Comparison of ENCODE assay signal across 15 mouse cellular contexts in genomic region chr2:153510136-153510535, GRCm38 (mm10). TPM values are rescaled to one million over a fixed set of nuclear protein-coding genes. Genes with fewer than 3 reads are reported as not detected.
DNase-seq lines count a peak whose midpoint lies in the region; ATAC-seq and TF ChIP-seq lines count a peak whose summit lies in the region.
"Had no signal": no experiment of that assay in that cellular context is flagged by ENCODE, and none has a peak within 500 bp of the region (broad histone marks: within the 10 kb centered on the region; RNA-seq: fewer than 3 reads in every experiment).

No protein-coding gene starts in this region.

- H3K27me3 ChIP-seq in forebrain, embryonic 13.5 days: no peaks in the 10 kb centered on the region
- no peaks in the 10 kb centered on the region for H3K27me3 ChIP-seq in forebrain, embryonic 11.5 days (ENCODE audit: control insufficient read depth, insufficient read depth, low read length)
- H3K27me3 ChIP-seq in midbrain, embryonic 10.5 days (ENCODE audit: low read depth, poor library complexity, severe bottlenecking): peaks cover 46% of the 10 kb centered on the region
- H3K27me3 ChIP-seq in midbrain, postnatal 0 days (ENCODE audit: insufficient read depth, low read length): no peaks in the 10 kb centered on the region
- peaks cover 4% of the 10 kb centered on the region; the same call in 1 of the 2 replicates for H3K27me3 ChIP-seq in hindbrain, embryonic 11.5 days (ENCODE audit: control insufficient read depth, insufficient read depth, low read length)
- H3K27me3 ChIP-seq in thymus, adult 2 months (ENCODE audit: control insufficient read depth, insufficient read depth, low read length): no peaks in the 10 kb centered on the region
- H3K27me3 ChIP-seq: heart, embryonic 15.5 days; limb, embryonic 15.5 days had no signal

- TF ChIP-seq POLR2A in olfactory bulb, adult 2 months (IDR thresholded peaks at IDR 0.05; ENCODE audit: insufficient read depth, low read depth, low read length): no peak
- no peak for TF ChIP-seq POLR2A in thymus, adult 2 months (IDR thresholded peaks at IDR 0.05; ENCODE audit: control insufficient read depth, extremely low read depth, insufficient read depth, low read length, poor library complexity)

- H3K36me3 ChIP-seq in forebrain, embryonic 13.5 days (ENCODE audit: poor library complexity, severe bottlenecking): no peaks in the 10 kb centered on the region
- no peaks in the 10 kb centered on the region for H3K36me3 ChIP-seq in forebrain, embryonic 11.5 days (ENCODE audit: control insufficient read depth, insufficient read depth, low read length)
- H3K36me3 ChIP-seq in midbrain, embryonic 10.5 days: no peaks in the 10 kb centered on the region
- no peaks in the 10 kb centered on the region for H3K36me3 ChIP-seq in midbrain, postnatal 0 days (ENCODE audit: insufficient read depth, low read length)
- H3K36me3 ChIP-seq in hindbrain, embryonic 11.5 days (ENCODE audit: control insufficient read depth, insufficient read depth, low read length): no peaks in the 10 kb centered on the region
- H3K36me3 ChIP-seq in thymus, adult 2 months (ENCODE audit: control insufficient read depth, insufficient read depth, low read length): no peaks in the 10 kb centered on the region
- H3K36me3 ChIP-seq: heart, embryonic 15.5 days; limb, embryonic 15.5 days had no signal

- H3K4me2 ChIP-seq in forebrain, embryonic 13.5 days: no peak overlapping the region
- H3K4me2 ChIP-seq in forebrain, embryonic 11.5 days (ENCODE audit: low read depth, low read length, severe bottlenecking): no peak overlapping the region
- no peak overlapping the region for H3K4me2 ChIP-seq in midbrain, postnatal 0 days (ENCODE audit: low read depth, low read length, poor library complexity, severe bottlenecking)
- no peak overlapping the region for H3K4me2 ChIP-seq in hindbrain, embryonic 11.5 days (replicated peaks; ENCODE audit: low read depth, low read length)
- H3K4me2 ChIP-seq: heart, embryonic 15.5 days; limb, embryonic 15.5 days had no signal

- H3K27ac ChIP-seq in forebrain, embryonic 13.5 days: peak overlapping the region; percentile 76; the same call in 1 of the 2 replicates
- H3K27ac ChIP-seq in forebrain, embryonic 11.5 days (ENCODE audit: low read depth, low read length): no peak overlapping the region
- H3K27ac ChIP-seq in midbrain, embryonic 10.5 days (replicated peaks): peak overlapping the region; percentile 78; the same call in 1 of the 2 replicates
- H3K27ac ChIP-seq in midbrain, postnatal 0 days (ENCODE audit: low read depth, low read length): no peak overlapping the region
- H3K27ac ChIP-seq in hindbrain, embryonic 11.5 days (ENCODE audit: low read depth, low read length): peak overlapping the region; percentile 75; the same call in 1 of the 2 replicates
- peak overlapping the region; percentile 66 for H3K27ac ChIP-seq in olfactory bulb, adult 2 months (ENCODE audit: insufficient read depth, low read depth, low read length)
- no peak overlapping the region for H3K27ac ChIP-seq in thymus, adult 2 months (ENCODE audit: control insufficient read depth, insufficient read depth, low read length)
- H3K27ac ChIP-seq: limb, embryonic 15.5 days; stomach, postnatal 0 days had no signal

- peaks cover 45% of the 10 kb centered on the region for H3K4me1 ChIP-seq in forebrain, embryonic 13.5 days
- peaks cover 23% of the 10 kb centered on the region for H3K4me1 ChIP-seq in forebrain, embryonic 11.5 days (replicated peaks; ENCODE audit: control insufficient read depth, insufficient read depth, low read length)
- peaks cover 63% of the 10 kb centered on the region for H3K4me1 ChIP-seq in midbrain, embryonic 10.5 days
- peaks cover 4% of the 10 kb centered on the region; the same call in 1 of the 2 replicates for H3K4me1 ChIP-seq in midbrain, postnatal 0 days (ENCODE audit: insufficient read depth, low read length)
- peaks cover 9% of the 10 kb centered on the region for H3K4me1 ChIP-seq in hindbrain, embryonic 11.5 days (replicated peaks; ENCODE audit: control insufficient read depth, insufficient read depth, low read length)
- peaks cover 54% of the 10 kb centered on the region for H3K4me1 ChIP-seq in olfactory bulb, adult 2 months (ENCODE audit: control insufficient read depth, insufficient read depth, low read length)
- peaks cover 3% of the 10 kb centered on the region for H3K4me1 ChIP-seq in thymus, adult 2 months (replicated peaks; ENCODE audit: control insufficient read depth, insufficient read depth, low read length)

- no peak overlapping the region for H3K4me3 ChIP-seq in forebrain, embryonic 13.5 days
- H3K4me3 ChIP-seq in forebrain, embryonic 11.5 days (ENCODE audit: low read depth, low read length): no peak overlapping the region
- H3K4me3 ChIP-seq in midbrain, embryonic 10.5 days: 0 out of 2 replicates have a peak overlapping the region, but pooled peaks have one; percentile 26
- no peak overlapping the region for H3K4me3 ChIP-seq in midbrain, postnatal 0 days (ENCODE audit: low read depth, low read length)
- no peak overlapping the region for H3K4me3 ChIP-seq in hindbrain, embryonic 11.5 days (ENCODE audit: low read depth, low read length)
- no peak overlapping the region for H3K4me3 ChIP-seq in olfactory bulb, adult 2 months (ENCODE audit: insufficient read depth, low read depth, low read length)
- no peak overlapping the region for H3K4me3 ChIP-seq in thymus, adult 2 months (ENCODE audit: control insufficient read depth, insufficient read depth, low read length)
- H3K4me3 ChIP-seq: heart, embryonic 15.5 days; limb, embryonic 15.5 days had no signal

- no peak for DNase-seq in forebrain, embryonic 11.5 days (ENCODE audit: low spot score)
- DNase-seq in midbrain, embryonic 10.5 days (ENCODE audit: low spot score): no peak
- no peak for DNase-seq in midbrain, postnatal 0 days (ENCODE audit: low spot score)
- no peak for DNase-seq in hindbrain, embryonic 11.5 days (ENCODE audit: low spot score)
- DNase-seq in T-cell, adult 2 months (ENCODE audit: low spot score): no peak
- DNase-seq in thymus, adult 2 months: no peak
- DNase-seq: gastrocnemius, postnatal 10 days had no signal

- 78% methylated on average over 8 of the region's 8 CpGs for WGBS in forebrain, embryonic 13.5 days
- WGBS in forebrain, embryonic 11.5 days: 80% methylated on average over 8 of the region's 8 CpGs
- 74% methylated on average over 8 of the region's 8 CpGs for WGBS in midbrain, embryonic 10.5 days
- WGBS in midbrain, postnatal 0 days: 82% methylated on average over 8 of the region's 8 CpGs
- 88% methylated on average over 8 of the region's 8 CpGs for WGBS in hindbrain, embryonic 11.5 days
- WGBS in olfactory bulb, adult 2 months: 71% methylated on average over 8 of the region's 8 CpGs
- WGBS in thymus, adult 2 months: 96% methylated on average over 8 of the region's 8 CpGs

- no peaks in the 10 kb centered on the region for H3K9me3 ChIP-seq in forebrain, embryonic 13.5 days (replicated peaks)
- no peaks in the 10 kb centered on the region for H3K9me3 ChIP-seq in forebrain, embryonic 11.5 days (ENCODE audit: control insufficient read depth, low read length)
- H3K9me3 ChIP-seq in midbrain, embryonic 10.5 days (replicated peaks): no peaks in the 10 kb centered on the region
- H3K9me3 ChIP-seq in midbrain, postnatal 0 days (ENCODE audit: low read length): no peaks in the 10 kb centered on the region
- no peaks in the 10 kb centered on the region for H3K9me3 ChIP-seq in hindbrain, embryonic 11.5 days (ENCODE audit: control insufficient read depth, low read length)
- H3K9me3 ChIP-seq: heart, embryonic 15.5 days; limb, embryonic 15.5 days had no signal

- H3K9ac ChIP-seq in forebrain, embryonic 13.5 days: no peak overlapping the region
- no peak overlapping the region for H3K9ac ChIP-seq in forebrain, embryonic 11.5 days (ENCODE audit: low read length)
- no peak overlapping the region for H3K9ac ChIP-seq in midbrain, postnatal 0 days (replicated peaks; ENCODE audit: low read length, poor library complexity, severe bottlenecking)
- no peak overlapping the region for H3K9ac ChIP-seq in hindbrain, embryonic 11.5 days (ENCODE audit: low read depth, low read length)
- H3K9ac ChIP-seq: heart, embryonic 15.5 days; limb, embryonic 15.5 days had no signal

- no peak for TF ChIP-seq CTCF in midbrain, postnatal 0 days (IDR thresholded peaks at IDR 0.05)
- TF ChIP-seq CTCF in olfactory bulb, adult 2 months (IDR thresholded peaks at IDR 0.05; ENCODE audit: insufficient read depth, low read depth, low read length): no peak
- TF ChIP-seq CTCF in thymus, adult 2 months (IDR thresholded peaks at IDR 0.05; ENCODE audit: borderline replicate concordance, control insufficient read depth, extremely low read depth, insufficient read depth, low read length, poor library complexity): no peak

- ATAC-seq in forebrain, embryonic 13.5 days: no peak
- ATAC-seq in forebrain, embryonic 11.5 days (replicated peaks; ENCODE audit: low FRiP score): no peak
- ATAC-seq in midbrain, postnatal 0 days (ENCODE audit: low FRiP score): no peak
- no peak for ATAC-seq in hindbrain, embryonic 11.5 days (ENCODE audit: low FRiP score)

RNA-seq across cellular contexts. Expression of gene 4930404H24Rik, which starts 17.5 kb away (rescaled TPM):
- polyA plus RNA-seq in forebrain, embryonic 13.5 days (2015; fragmentation: Nextera tagmentation; extraction: Ambion mirVana): not detected in 2 replicates
- not detected in 2 replicates for polyA plus RNA-seq in forebrain, embryonic 11.5 days (2014; fragmentation: Nextera tagmentation; extraction: Ambion mirVana)
- polyA plus RNA-seq in midbrain, embryonic 10.5 days (2016; fragmentation: Nextera tagmentation; extraction: Ambion mirVana): not detected in 2 replicates
- total RNA-seq in midbrain, postnatal 0 days (2014; rRNA removed): not detected in 2 replicates
- polyA plus RNA-seq in midbrain, postnatal 0 days (2015; fragmentation: Nextera tagmentation; extraction: Ambion mirVana): not detected in 2 replicates
- polyA plus RNA-seq in hindbrain, embryonic 11.5 days (2014; fragmentation: Nextera tagmentation; extraction: Ambion mirVana): not detected in 2 replicates
- polyA plus RNA-seq in olfactory bulb, adult 2 months (2012; ENCODE audit: insufficient read depth, insufficient read length, low replicate concordance, missing spikeins): not detected in 2 replicates
- polyA plus RNA-seq in thymus, adult 2 months (2012; rRNA removed): not detected in 2 replicates
- total RNA-seq: gastrocnemius, postnatal 10 days; layer of hippocampus, postnatal 14 days had no signal
- polyA plus RNA-seq: heart, embryonic 15.5 days; kidney, embryonic 14.5 days; limb, embryonic 15.5 days; small intestine, adult 2 months; stomach, postnatal 0 days had no signal

RNA-seq across cellular contexts. Expression of gene Nol4l, which starts 19.6 kb away (rescaled TPM):
- 32.1 and 36.7 TPM in 2 replicates for polyA plus RNA-seq in forebrain, embryonic 13.5 days (2015; fragmentation: Nextera tagmentation; extraction: Ambion mirVana)
- 25.6 and 26.2 TPM in 2 replicates for polyA plus RNA-seq in forebrain, embryonic 11.5 days (2014; fragmentation: Nextera tagmentation; extraction: Ambion mirVana)
- polyA plus RNA-seq in midbrain, embryonic 10.5 days (2016; fragmentation: Nextera tagmentation; extraction: Ambion mirVana): 12.8 and 16.8 TPM in 2 replicates
- total RNA-seq in midbrain, postnatal 0 days (2014; rRNA removed): 73.1 and 97.7 TPM in 2 replicates
- 24.4 and 26.4 TPM in 2 replicates for polyA plus RNA-seq in midbrain, postnatal 0 days (2015; fragmentation: Nextera tagmentation; extraction: Ambion mirVana)
- 26.0 and 26.7 TPM in 2 replicates for polyA plus RNA-seq in hindbrain, embryonic 11.5 days (2014; fragmentation: Nextera tagmentation; extraction: Ambion mirVana)
- polyA plus RNA-seq in olfactory bulb, adult 2 months (2012; ENCODE audit: insufficient read depth, insufficient read length, low replicate concordance, missing spikeins): 194 TPM in 1 of 2 replicates, not detected in the other
- polyA plus RNA-seq in thymus, adult 2 months (2012; rRNA removed): 4.2 and 4.4 TPM in 2 replicates

Comparison
In these comparisons a context has a peak if more than half of its experiments do, and no peak if none do; other contexts are left out.
1. H3K27ac ChIP-seq: peak in forebrain, embryonic 13.5 days (single experiment), midbrain, embryonic 10.5 days (single experiment), hindbrain, embryonic 11.5 days (single experiment) and olfactory bulb, adult 2 months (single experiment); none in forebrain, embryonic 11.5 days (single experiment), midbrain, postnatal 0 days (single experiment) and thymus, adult 2 months (single experiment).